Comparison of ENCODE assay signal across 24 mouse cellular contexts in genomic region chr1:166115719-166116118, GRCm38 (mm10). TPM values are rescaled to one million over a fixed set of nuclear protein-coding genes. Genes with fewer than 3 reads are reported as not detected.
"Had no signal": no experiment of that assay in that cellular context is flagged by ENCODE, and none has a peak within 500 bp of the region (broad histone marks: within the 10 kb centered on the region; RNA-seq: fewer than 3 reads in every experiment).

No protein-coding gene starts in this region.

- H3K27me3 ChIP-seq: liver, embryonic 13.5 days; midbrain, embryonic 13.5 days had no signal

- ATAC-seq: midbrain, embryonic 13.5 days; midbrain, embryonic 16.5 days had no signal

- H3K9ac ChIP-seq: liver, embryonic 13.5 days; midbrain, embryonic 13.5 days had no signal

- H3K4me3 ChIP-seq: layer of hippocampus, adult 2 months; left cerebral cortex, adult 2 months; liver, embryonic 13.5 days; megakaryocyte, embryonic 14.5 days; midbrain, embryonic 10.5 days; midbrain, embryonic 13.5 days had no signal

- DNase-seq: kidney, adult 9 months; kidney, postnatal 25 days; layer of hippocampus, postnatal 36 days; liver, embryonic 13.5 days; lung, adult 2 months; lung, postnatal 14 days; lung, postnatal 4 days; thymus, adult 2 months; thymus, postnatal 14 days; thymus, postnatal 4 days had no signal

- H3K4me2 ChIP-seq: liver, embryonic 13.5 days; midbrain, embryonic 13.5 days had no signal

- H3K27ac ChIP-seq: kidney, postnatal 0 days; layer of hippocampus, adult 2 months; left cerebral cortex, adult 2 months; liver, embryonic 13.5 days; midbrain, embryonic 10.5 days; midbrain, embryonic 13.5 days; stomach, postnatal 0 days had no signal

- H3K9me3 ChIP-seq: liver, embryonic 13.5 days; midbrain, embryonic 10.5 days; midbrain, embryonic 13.5 days had no signal

- H3K36me3 ChIP-seq: liver, embryonic 13.5 days; midbrain, embryonic 10.5 days; midbrain, embryonic 13.5 days had no signal

- H3K4me1 ChIP-seq: megakaryocyte, embryonic 14.5 days had no signal

RNA-seq across cellular contexts. Expression of gene Dusp27, which starts 12.0 kb away (rescaled TPM):
- total RNA-seq: layer of hippocampus, adult 2 months; layer of hippocampus, postnatal 36 days; liver, adult 2 months had no signal
- polyA plus RNA-seq: liver, adult 2 months had no signal

RNA-seq across cellular contexts. Expression of gene Gpa33, which starts 14.3 kb away (rescaled TPM):
- total RNA-seq: layer of hippocampus, adult 2 months; layer of hippocampus, postnatal 10 days; layer of hippocampus, postnatal 36 days; left cerebral cortex, adult 2 months; left cerebral cortex, postnatal 10 days; left cerebral cortex, postnatal 36 days; liver, adult 2 months had no signal
- polyA plus RNA-seq: liver, embryonic 13.5 days; midbrain, embryonic 13.5 days; neural tube, embryonic 14.5 days; spleen, adult 2 months had no signal
